Mouse (Mus musculus): ENCODE results near the gene Vasn. TPM values are rescaled to one million over a fixed set of nuclear protein-coding genes. Genes with fewer than 3 reads are reported as not detected.
A peak's percentile ranks its signal among the peaks of the same experiment; 100 is the strongest.

The Vasn gene
- polyA plus RNA-seq, 2 experiments: 35.7 to 75.7 TPM

DNA sequence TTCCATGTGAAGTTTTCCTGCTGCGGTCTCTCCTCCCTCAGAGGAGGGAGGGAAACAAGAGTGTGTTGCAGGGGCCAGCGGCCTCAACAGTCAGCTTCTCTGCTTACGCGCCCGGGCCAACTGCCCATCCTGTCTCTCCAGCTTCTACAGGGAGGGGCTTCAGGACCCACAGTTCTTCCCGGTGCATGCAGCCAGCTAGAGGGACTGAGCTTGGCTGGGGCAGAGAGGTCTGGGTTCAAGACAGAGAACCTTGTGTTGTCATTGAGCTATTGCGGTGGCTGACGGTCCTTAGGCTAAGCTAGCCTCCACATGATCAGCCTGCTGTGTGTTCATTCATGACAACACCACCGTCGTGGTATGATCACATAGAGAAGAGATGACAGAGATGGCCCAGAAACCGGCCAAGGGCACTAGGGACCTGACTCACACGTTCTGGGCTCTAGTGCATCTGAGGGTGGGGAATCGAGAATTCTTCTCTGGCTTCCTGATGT lies 8.0 kb downstream of the Vasn start:
- Histone ChIP-seq H3K9me3 (ENCODE audit: control insufficient read depth, low read length) (no peaks in the 10 kb centered on the region), H3K4me2 (replicated peaks; ENCODE audit: low read depth, low read length, severe bottlenecking) (no peak overlapping the region), H3K27ac (replicated peaks; ENCODE audit: low read depth, low read length) (peak overlapping the region; percentile 35; the same call in 1 of the 2 replicates), H3K9ac (ENCODE audit: low read depth, low read length, severe bottlenecking) (no peak overlapping the region), H3K27me3 (ENCODE audit: control insufficient read depth, insufficient read depth, low read length) (no peaks in the 10 kb centered on the region), H3K36me3 (ENCODE audit: control insufficient read depth, insufficient read depth, low read length) (peaks cover 77% of the 10 kb centered on the region), H3K4me1 (ENCODE audit: control insufficient read depth, insufficient read depth, low read length) (peaks cover 76% of the 10 kb centered on the region), H3K4me3 (replicated peaks; ENCODE audit: low read length) (no peak overlapping the region)
- WGBS: 67% methylated on average over 13 of the region's 13 CpGs
- no peak for TF ChIP-seq POLR2A (IDR thresholded peaks at IDR 0.05; ENCODE audit: borderline replicate concordance, extremely low read depth, insufficient read depth, insufficient read length)
- ATAC-seq (ENCODE audit: low FRiP score, low read depth) (peak; percentile 28; the same call in 1 of the 2 replicates), DNase-seq (ENCODE audit: low spot score) (peak; percentile 60)

- H3K27ac ChIP-seq (replicated peaks; ENCODE audit: low read depth, low read length): no peak overlapping the region
- H3K4me1 ChIP-seq (ENCODE audit: control insufficient read depth, insufficient read depth, low read length): peaks cover 76% of the 10 kb centered on the region
- no peak for ATAC-seq (ENCODE audit: low FRiP score, low read depth)
- H3K9me3 ChIP-seq (ENCODE audit: control insufficient read depth, low read length): no peaks in the 10 kb centered on the region
- H3K9ac ChIP-seq (ENCODE audit: low read depth, low read length, severe bottlenecking): no peak overlapping the region
- H3K27me3 ChIP-seq (ENCODE audit: control insufficient read depth, insufficient read depth, low read length): no peaks in the 10 kb centered on the region
- H3K4me3 ChIP-seq (replicated peaks; ENCODE audit: low read length): no peak overlapping the region
- H3K36me3 ChIP-seq (ENCODE audit: control insufficient read depth, insufficient read depth, low read length): peaks cover 79% of the 10 kb centered on the region
- 87% methylated on average over 28 of the region's 28 CpGs for WGBS
- TF ChIP-seq POLR2A (IDR thresholded peaks at IDR 0.05; ENCODE audit: borderline replicate concordance, extremely low read depth, insufficient read depth, insufficient read length): no peak
- no peak overlapping the region for H3K4me2 ChIP-seq (replicated peaks; ENCODE audit: low read depth, low read length, severe bottlenecking)
- DNase-seq (ENCODE audit: low spot score): no peak
Measured at GRCm38 (mm10) chr16:4648416-4649023, 8.8 kb downstream of the Vasn start.

- H3K4me1 ChIP-seq (ENCODE audit: control insufficient read depth, insufficient read depth, low read length): peaks cover 76% of the 10 kb centered on the region
- 70% methylated on average over 5 of the region's 5 CpGs for whole genome bisulfite sequencing
- H3K9ac ChIP-seq (ENCODE audit: low read depth, low read length, severe bottlenecking): no peak overlapping the region
- no peaks in the 10 kb centered on the region for H3K27me3 ChIP-seq (ENCODE audit: control insufficient read depth, insufficient read depth, low read length)
- H3K9me3 ChIP-seq (ENCODE audit: control insufficient read depth, low read length): no peaks in the 10 kb centered on the region
- DNase-seq (ENCODE audit: low spot score) (no peak), ATAC-seq (ENCODE audit: low FRiP score, low read depth) (no peak)
- no peak overlapping the region for H3K4me2 ChIP-seq (replicated peaks; ENCODE audit: low read depth, low read length, severe bottlenecking)
- TF ChIP-seq POLR2A (IDR thresholded peaks at IDR 0.05; ENCODE audit: borderline replicate concordance, extremely low read depth, insufficient read depth, insufficient read length): no peak
- H3K4me3 ChIP-seq (replicated peaks; ENCODE audit: low read length): no peak overlapping the region
- peaks cover 76% of the 10 kb centered on the region for H3K36me3 ChIP-seq (ENCODE audit: control insufficient read depth, insufficient read depth, low read length)
- no peak overlapping the region for H3K27ac ChIP-seq (replicated peaks; ENCODE audit: low read depth, low read length)
Measured at GRCm38 (mm10) chr16:4649211-4649610, 9.5 kb downstream of the Vasn start.

GRCm38 (mm10) chr16:4649692-4650091 lies 10.0 kb downstream of the Vasn start:
- peaks cover 77% of the 10 kb centered on the region for H3K36me3 ChIP-seq (ENCODE audit: control insufficient read depth, insufficient read depth, low read length)
- WGBS: 84% methylated on average over 11 of the region's 11 CpGs
- H3K4me3 ChIP-seq (replicated peaks; ENCODE audit: low read length): no peak overlapping the region
- 0 out of 2 replicates have a peak overlapping the region, but pooled peaks have one; percentile 3 for H3K9ac ChIP-seq (ENCODE audit: low read depth, low read length, severe bottlenecking)
- 0 out of 2 replicates have a peak overlapping the region, but pooled peaks have one; percentile 4 for H3K27ac ChIP-seq (replicated peaks; ENCODE audit: low read depth, low read length)
- no peaks in the 10 kb centered on the region for H3K27me3 ChIP-seq (ENCODE audit: control insufficient read depth, insufficient read depth, low read length)
- H3K4me1 ChIP-seq (ENCODE audit: control insufficient read depth, insufficient read depth, low read length): peaks cover 76% of the 10 kb centered on the region
- TF ChIP-seq POLR2A (IDR thresholded peaks at IDR 0.05; ENCODE audit: borderline replicate concordance, extremely low read depth, insufficient read depth, insufficient read length): no peak
- H3K9me3 ChIP-seq (ENCODE audit: control insufficient read depth, low read length): no peaks in the 10 kb centered on the region
- no peak overlapping the region for H3K4me2 ChIP-seq (replicated peaks; ENCODE audit: low read depth, low read length, severe bottlenecking)
- no peak for ATAC-seq (ENCODE audit: low FRiP score, low read depth)
- DNase-seq (ENCODE audit: low spot score): no peak

- H3K36me3 ChIP-seq (ENCODE audit: control insufficient read depth, insufficient read depth, low read length): peaks cover 73% of the 10 kb centered on the region
- TF ChIP-seq POLR2A (IDR thresholded peaks at IDR 0.05; ENCODE audit: borderline replicate concordance, extremely low read depth, insufficient read depth, insufficient read length): no peak
Measured at GRCm38 (mm10) chr16:4650161-4650560, 10.4 kb downstream of the Vasn start.

More at GRCm38 (mm10) chr16:4650161-4650560, 10.4 kb downstream of the Vasn start:
- ATAC-seq (ENCODE audit: low FRiP score, low read depth): no peak
- peak overlapping the region; percentile 4; the same call in 1 of the 2 replicates for H3K27ac ChIP-seq (replicated peaks; ENCODE audit: low read depth, low read length)
- H3K4me2 ChIP-seq (replicated peaks; ENCODE audit: low read depth, low read length, severe bottlenecking): no peak overlapping the region
- DNase-seq (ENCODE audit: low spot score): no peak
- H3K9ac ChIP-seq (ENCODE audit: low read depth, low read length, severe bottlenecking): 0 out of 2 replicates have a peak overlapping the region, but pooled peaks have one; percentile 3
- no peaks in the 10 kb centered on the region for H3K9me3 ChIP-seq (ENCODE audit: control insufficient read depth, low read length)
- no peaks in the 10 kb centered on the region for H3K27me3 ChIP-seq (ENCODE audit: control insufficient read depth, insufficient read depth, low read length)
- peaks cover 81% of the 10 kb centered on the region for H3K4me1 ChIP-seq (ENCODE audit: control insufficient read depth, insufficient read depth, low read length)
- WGBS: 82% methylated on average over 3 of the region's 3 CpGs
- H3K4me3 ChIP-seq (replicated peaks; ENCODE audit: low read length): no peak overlapping the region

Data from limb, embryonic 14.5 days (tissue).